Mouse (Mus musculus) cerebellum, postnatal 10 days (tissue): ENCODE measurements around the gene Uchl5.

Experiments used
- DNase-seq, 2 experiments: peaks; one replicate each; pipeline ENCODE4 v3.0.0; 2021; ENCODE audit warnings: mixed read lengths in 2 of 2

Uchl5 gene

DNA sequence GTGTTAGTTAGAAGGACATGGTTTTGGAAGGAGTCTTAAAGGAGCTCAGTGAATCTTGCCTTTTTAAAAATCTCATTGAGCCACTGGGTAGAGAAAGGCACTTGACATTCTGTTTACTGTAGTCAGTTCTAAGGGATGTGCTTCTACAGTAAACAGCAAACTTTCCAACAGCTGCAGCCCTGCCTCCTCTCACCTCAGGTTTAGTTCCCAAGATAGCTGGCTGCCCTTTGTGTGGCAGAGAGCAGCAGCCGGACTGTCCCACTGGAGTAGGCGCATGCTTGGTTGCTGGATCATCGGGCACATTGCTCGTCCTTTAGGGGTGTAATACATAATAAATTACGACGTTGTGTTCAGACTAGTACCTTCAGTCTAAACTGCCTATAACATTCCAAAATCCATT is 32.0 kb downstream of the Uchl5 start:
- no peak for DNase-seq

DNA sequence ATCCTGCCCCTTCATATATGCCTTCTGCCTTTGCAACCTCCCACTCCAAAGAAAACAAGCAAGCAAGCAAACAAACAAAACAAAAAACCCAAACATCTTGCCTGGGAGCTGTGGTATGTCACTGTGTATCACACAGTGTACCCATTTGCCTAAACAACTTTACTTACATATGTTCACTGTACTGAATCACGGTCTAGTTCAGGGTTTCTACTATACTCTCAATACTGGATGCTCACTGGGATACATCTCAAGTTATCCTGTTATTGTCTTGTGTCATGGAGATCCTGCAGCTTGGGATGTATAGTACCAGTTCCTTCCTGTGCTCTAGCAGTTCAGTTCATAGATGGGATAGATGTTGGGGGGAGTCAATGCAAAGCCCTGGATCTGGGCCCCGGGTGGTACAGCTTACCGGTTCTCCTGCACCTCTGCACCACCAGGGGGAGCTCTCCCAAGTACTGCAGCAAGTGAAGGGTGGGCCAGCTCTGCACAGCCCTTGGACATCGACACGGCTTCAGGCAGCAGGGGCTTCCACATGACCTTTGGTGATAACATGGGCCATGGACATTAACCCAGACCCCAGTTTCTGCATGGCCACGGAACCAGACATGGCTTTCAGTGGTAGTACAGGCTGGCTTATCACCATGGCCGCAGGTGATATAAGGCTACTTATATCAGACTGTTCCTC is 36.7 kb downstream of the Uchl5 start:
- peak; percentile 95 to 96 for DNase-seq

DNA sequence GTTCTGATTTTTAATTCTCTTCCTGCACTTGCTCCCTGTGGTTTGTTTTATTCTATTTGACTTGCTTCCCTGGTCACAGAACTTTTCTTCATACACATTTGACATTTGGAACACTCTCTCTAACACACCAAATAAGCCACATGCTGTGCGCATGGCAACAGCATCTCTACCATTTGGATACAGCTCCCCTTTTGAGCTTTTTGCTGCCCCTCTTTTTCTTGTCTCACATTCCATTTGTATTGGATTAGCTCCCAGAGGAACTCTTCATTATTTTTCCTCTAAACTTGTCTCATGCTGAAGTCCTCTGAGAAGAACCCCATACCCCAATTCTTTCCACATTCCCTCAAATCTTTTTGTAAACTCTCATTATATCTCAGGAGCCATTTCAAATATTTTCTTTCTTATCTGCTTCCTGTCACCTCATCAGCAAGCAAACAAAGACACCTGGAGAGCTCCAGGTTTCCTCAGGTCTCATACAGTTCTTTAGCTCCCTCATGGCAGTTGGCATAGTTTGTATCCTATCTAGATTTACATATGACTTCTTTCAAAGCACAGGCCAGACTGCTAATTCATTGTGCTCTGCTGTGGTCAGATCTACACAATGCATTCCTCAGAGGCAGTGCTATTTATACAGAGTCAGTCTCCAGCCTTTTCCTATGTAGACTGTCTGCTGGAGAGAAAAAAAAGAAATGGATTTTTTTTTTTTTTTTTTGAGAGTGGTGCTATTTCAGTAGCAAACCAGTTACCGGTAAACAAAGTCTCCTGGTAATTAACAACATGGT is 43.2 kb downstream of the Uchl5 start:
- DNase-seq: peak in 1 of 2 experiments; percentile 41

DNA sequence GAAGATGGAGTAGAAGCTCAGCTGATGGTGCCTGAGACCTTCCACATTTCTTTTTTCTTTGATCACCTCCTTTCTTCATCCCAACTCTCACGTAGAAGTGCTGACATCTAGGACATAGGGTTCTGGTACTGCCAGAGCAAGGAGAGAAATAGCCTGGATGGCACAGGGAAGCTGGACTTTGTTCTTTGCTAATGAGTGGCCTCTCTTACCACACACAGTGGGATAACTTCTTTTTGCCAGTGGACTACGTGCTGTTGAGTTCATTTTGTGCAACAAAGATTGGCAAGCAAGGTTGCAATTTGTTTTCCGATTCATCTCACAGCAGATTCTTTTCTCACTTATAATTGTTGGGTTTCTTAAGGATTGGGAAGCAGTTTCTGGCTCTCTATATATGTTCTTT is 45.6 kb downstream of the Uchl5 start:
- no peak for DNase-seq

DNA sequence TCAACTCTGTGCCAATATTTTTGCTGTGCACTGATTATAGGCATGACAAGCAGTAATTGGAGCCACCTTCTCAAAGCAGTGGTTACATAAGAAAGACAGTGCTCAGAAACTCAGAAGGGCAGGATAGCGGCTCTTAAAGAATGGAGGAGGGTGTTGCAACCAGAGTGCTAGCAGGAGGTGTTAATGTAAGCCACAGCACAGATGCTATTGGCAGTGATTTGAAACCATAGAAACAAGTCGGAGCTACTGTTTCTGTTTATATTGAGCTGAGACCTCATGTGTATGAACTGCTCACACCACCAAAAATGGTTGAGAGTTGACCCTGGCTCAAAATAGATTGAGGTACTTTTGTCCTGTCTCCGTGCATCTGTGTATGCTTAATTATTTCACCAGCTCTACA is 53.6 kb downstream of the Uchl5 start:
- no peak for DNase-seq

DNA sequence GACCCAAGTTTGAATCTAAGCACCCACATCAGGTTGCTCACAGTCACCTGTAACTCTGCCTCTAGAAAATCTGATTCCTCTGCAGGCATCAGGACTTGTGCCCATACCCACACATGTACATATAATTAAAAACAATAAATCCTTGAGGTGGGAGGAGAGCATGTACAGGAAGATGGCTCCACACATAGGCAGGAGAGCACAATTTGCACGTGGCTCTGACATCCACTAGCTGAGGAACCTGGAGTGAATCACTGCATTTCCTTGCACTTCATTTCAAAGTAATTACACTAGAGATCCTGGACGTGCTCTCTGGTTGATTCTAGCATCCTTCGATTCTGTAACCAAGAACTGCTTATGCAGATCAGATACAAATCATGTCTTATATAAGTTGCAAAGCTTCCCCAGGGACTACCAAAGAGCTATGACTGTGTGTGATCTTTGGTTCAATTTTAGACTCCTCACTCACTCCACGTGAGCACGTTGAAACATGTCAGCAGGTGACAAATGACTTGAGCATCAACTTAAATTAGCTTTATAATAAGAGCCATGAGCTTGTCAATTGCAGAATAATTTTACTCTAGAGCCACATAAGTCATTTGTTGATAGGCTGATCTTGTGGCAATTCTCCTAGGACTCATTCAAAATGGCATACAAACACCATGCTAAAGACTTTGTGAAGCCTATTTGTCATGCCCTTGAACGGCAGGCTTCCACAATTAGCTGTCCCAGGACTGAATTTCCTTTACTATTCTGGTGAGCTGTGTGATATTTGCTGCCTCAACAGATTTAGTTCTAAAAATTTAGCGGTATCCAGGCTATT is 59.5 kb downstream of the Uchl5 start:
- no peak for DNase-seq

DNA sequence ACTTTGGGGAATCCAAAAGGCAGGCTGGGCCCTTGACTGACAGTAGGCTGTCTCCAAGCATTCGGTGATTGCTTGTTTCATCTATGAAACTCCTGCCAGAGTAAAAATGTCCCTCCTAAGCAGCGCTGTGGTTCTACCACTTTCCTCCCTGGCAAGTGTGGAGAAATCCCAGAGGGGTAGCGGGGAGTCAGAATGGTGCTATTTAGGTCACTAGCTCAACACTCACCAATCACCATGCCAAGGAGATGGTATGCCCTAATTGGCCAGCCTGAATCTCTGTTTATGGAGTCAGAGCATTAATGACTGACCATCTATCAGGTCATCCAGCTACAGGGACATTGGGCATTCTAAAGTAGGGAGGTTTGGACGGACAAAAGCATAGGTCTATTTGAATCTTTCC is 60.6 kb downstream of the Uchl5 start:
- peak in 1 of 2 experiments; percentile 4 for DNase-seq

DNA sequence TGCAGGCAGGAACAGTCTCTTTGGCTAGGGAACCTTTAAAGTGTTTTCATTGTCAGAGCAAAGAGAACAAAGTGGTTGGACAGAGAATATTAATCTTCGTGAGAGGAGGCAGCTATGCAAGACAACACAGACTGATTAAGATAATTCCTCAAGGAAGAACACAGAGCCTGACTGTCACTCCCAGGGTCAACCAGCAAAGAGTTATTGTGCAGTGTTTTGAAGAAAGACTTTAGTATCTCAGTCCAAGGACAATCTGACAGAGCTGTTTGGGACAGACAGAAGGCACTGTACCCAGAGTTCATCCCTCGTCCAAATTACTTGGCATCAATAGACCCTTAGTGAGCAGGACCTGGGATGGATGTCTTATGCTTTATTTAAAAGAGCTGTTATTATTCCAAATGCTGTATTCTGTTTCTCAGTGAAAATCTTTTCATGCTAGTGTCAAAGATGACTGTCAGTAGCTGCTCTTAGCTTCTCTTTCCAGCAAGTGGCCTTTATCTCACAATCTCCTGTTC is 61.9 kb downstream of the Uchl5 start:
- DNase-seq: no peak

DNA sequence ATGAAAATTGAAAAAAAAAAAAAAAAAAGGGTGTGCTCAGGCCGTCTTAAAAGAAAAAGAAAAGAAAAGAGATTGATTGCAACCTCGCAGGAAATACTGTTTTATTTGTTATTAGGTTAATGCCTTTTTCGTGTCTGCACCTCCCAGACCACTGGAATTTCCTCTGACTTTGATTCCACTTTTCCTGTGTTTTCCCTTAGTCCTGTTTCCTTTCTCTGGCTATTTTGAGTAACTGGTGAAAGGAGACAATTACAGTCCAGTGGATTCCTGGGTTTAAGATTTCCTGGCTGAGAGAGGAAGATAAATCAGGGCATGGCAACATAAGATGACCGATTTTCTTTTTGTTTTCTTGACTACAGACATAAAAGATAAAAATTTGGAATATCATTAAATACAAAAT is 75.3 kb downstream of the Uchl5 start:
- DNase-seq: no peak

DNA sequence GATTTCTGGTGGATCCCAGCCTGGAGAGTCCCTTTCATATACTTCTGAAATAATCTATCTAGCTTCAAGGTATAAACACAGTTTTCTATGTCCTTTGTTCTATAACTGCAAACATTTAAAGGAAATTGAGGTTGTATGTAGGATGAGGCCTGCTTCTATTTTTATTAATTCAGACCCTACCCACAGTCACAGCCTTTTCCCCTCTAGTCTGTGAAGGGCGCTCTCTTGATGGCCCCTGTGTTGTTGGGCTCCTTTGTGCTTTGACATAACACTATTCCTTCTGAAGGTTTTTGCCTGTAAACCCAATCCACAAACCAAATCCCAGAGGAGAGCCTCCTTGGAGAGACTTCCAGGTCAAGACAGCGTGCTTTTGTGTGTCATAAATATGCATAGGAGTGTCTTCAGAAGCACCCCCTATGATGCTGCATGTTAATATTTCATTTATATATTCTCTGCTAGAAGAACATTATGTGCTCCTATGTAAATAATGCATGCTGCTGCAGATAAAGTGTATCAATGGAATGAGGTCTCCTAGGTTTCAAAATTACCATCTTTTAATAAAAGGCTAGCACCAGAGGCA is 75.8 kb downstream of the Uchl5 start:
- no peak for DNase-seq

DNA sequence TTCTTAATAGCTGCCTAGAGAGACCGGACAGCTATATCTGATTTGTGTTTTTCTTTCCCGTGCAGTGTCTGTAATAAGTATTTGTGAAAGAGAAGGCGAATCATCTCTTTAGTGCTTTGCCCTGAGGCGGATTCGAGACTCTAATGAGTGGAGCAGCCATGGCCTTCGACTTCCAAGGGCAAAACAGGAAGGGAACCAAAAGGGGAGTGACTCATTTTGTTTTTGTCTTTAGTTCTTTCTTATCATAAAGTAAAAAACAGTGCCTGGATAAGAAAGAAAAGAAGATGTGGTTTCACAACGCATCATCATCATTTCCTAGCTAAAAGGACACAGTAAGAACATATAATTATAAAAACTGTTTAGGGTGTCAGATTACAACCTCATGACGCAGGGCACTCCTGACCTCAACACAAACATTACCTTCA is 76.6 kb downstream of the Uchl5 start:
- DNase-seq: no peak

DNA sequence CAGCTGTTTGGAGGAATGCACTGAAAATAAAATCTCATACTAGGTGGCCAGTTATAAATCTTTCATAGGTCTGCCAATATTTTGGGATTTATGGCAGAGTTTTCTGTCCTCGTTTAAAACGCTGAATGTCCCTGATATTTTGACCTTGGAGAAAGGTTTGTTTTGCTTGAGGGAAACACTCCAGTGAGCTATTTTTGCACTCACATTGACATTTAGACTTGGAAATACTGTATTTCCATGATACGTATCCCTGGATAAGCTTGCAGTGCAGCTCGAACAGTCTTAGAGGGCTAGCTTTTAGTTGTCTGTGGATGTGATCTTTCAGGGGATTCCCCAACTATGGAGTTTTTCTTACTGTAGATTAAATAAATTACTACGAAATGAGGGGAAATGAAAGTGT is 78.6 kb downstream of the Uchl5 start:
- no peak for DNase-seq
